ENCODE assay signal across 8 mouse cellular contexts in genomic region chr2:147876708-147877542, GRCm38 (mm10).
DNase-seq lines count a peak whose midpoint lies in the region; ATAC-seq and TF ChIP-seq lines count a peak whose summit lies in the region.

No protein-coding gene starts in this region.

- no peak for TF ChIP-seq CTCF in lung, postnatal 0 days (IDR thresholded peaks at IDR 0.05)
- TF ChIP-seq CTCF in thymus, adult 2 months (IDR thresholded peaks at IDR 0.05; ENCODE audit: borderline replicate concordance, control insufficient read depth, extremely low read depth, insufficient read depth, low read length, poor library complexity), result no peak

- no peaks in the 10 kb centered on the region for H3K9me3 ChIP-seq in lung, postnatal 0 days (ENCODE audit: low read length)
- H3K9me3 ChIP-seq in limb, embryonic 13.5 days, result no peaks in the 10 kb centered on the region

- 1% methylated on average over 19 of the region's 19 CpGs for WGBS in lung, postnatal 0 days
- 15% methylated on average over 19 of the region's 19 CpGs for WGBS in limb, embryonic 13.5 days
- WGBS in thymus, adult 2 months, result 21% methylated on average over 19 of the region's 19 CpGs

- no peaks in the 10 kb centered on the region for H3K36me3 ChIP-seq in lung, postnatal 0 days (ENCODE audit: insufficient read depth, low read length)
- H3K36me3 ChIP-seq in limb, embryonic 13.5 days, result no peaks in the 10 kb centered on the region
- H3K36me3 ChIP-seq in thymus, adult 2 months (ENCODE audit: control insufficient read depth, insufficient read depth, low read length), result no peaks in the 10 kb centered on the region

- DNase-seq in cerebellum, postnatal 10 days, result peak; percentile 45 to 59
- no peak for DNase-seq in cerebellum, adult 18-20 months
- no peak for DNase-seq in lung, postnatal 0 days (ENCODE audit: low spot score)
- no peak for DNase-seq in lung, postnatal 14 days
- DNase-seq in retina, postnatal 1 day, result peak; percentile 49
- no peak for DNase-seq in thymus, adult 2 months
- no peak for DNase-seq in spleen, adult 12 weeks (ENCODE audit: low spot score)

- H3K9ac ChIP-seq in lung, postnatal 0 days (replicated peaks; ENCODE audit: low read depth), result no peak overlapping the region
- peak overlapping the region; percentile 45; the same call in 1 of the 2 replicates for H3K9ac ChIP-seq in limb, embryonic 13.5 days

- no peaks in the 10 kb centered on the region for H3K27me3 ChIP-seq in lung, postnatal 0 days (replicated peaks; ENCODE audit: insufficient read depth, low read length)
- H3K27me3 ChIP-seq in limb, embryonic 13.5 days, result peaks cover 35% of the 10 kb centered on the region
- no peaks in the 10 kb centered on the region for H3K27me3 ChIP-seq in thymus, adult 2 months (ENCODE audit: control insufficient read depth, insufficient read depth, low read length)

- no peaks in the 10 kb centered on the region for H3K4me1 ChIP-seq in lung, postnatal 0 days (ENCODE audit: insufficient read depth, low read depth, low read length)
- peaks cover 14% of the 10 kb centered on the region for H3K4me1 ChIP-seq in limb, embryonic 13.5 days
- no peaks in the 10 kb centered on the region for H3K4me1 ChIP-seq in thymus, adult 2 months (replicated peaks; ENCODE audit: control insufficient read depth, insufficient read depth, low read length)

- H3K4me3 ChIP-seq in lung, postnatal 0 days (ENCODE audit: low read depth, low read length), result peak overlapping the region; percentile 31
- H3K4me3 ChIP-seq in limb, embryonic 13.5 days, result peak overlapping the region; percentile 38
- no peak overlapping the region for H3K4me3 ChIP-seq in thymus, adult 2 months (ENCODE audit: control insufficient read depth, insufficient read depth, low read length)

- H3K4me2 ChIP-seq in lung, postnatal 0 days (replicated peaks; ENCODE audit: low read depth, low read length), result peak overlapping the region; percentile 53
- H3K4me2 ChIP-seq in limb, embryonic 13.5 days (replicated peaks), result peak overlapping the region; percentile 60

- TF ChIP-seq POLR2A in thymus, adult 2 months (IDR thresholded peaks at IDR 0.05; ENCODE audit: control insufficient read depth, extremely low read depth, insufficient read depth, low read length, poor library complexity), result no peak

- H3K27ac ChIP-seq in lung, postnatal 0 days (ENCODE audit: low read length), result no peak overlapping the region
- H3K27ac ChIP-seq in limb, embryonic 13.5 days, result no peak overlapping the region
- no peak overlapping the region for H3K27ac ChIP-seq in thymus, adult 2 months (ENCODE audit: control insufficient read depth, insufficient read depth, low read length)

- ATAC-seq in lung, postnatal 0 days, result no peak
- peak; percentile 51 for ATAC-seq in limb, embryonic 13.5 days (ENCODE audit: low FRiP score, low read depth)

- TF ChIP-seq EP300 in lung, postnatal 0 days (IDR thresholded peaks at IDR 0.05), result no peak

Comparison
In these comparisons a context has a peak if more than half of its experiments do, and no peak if none do; other contexts are left out.
1. DNase-seq: peak in cerebellum, postnatal 10 days (2 of 2) and retina, postnatal 1 day (single experiment); none in cerebellum, adult 18-20 months (0 of 2), lung, postnatal 0 days (single experiment), lung, postnatal 14 days (single experiment), thymus, adult 2 months (single experiment) and spleen, adult 12 weeks (single experiment).